Mouse (Mus musculus) cortical plate, adult 2 months (tissue): Measurements from ENCODE around the gene Sox6. TPM values are rescaled to one million over a fixed set of nuclear protein-coding genes. Genes with fewer than 3 reads are reported as not detected.

Source experiments
- H3K27ac ChIP-seq: fragments of 200-500 bp; 2 replicates; pipeline ENCODE4 v1.5.1; 2012; ENCODE audit warnings: low read length, control low read depth, inconsistent platforms; ENCODE audit not compliant: insufficient read depth
- H3K4me1 ChIP-seq: fragments of 200-500 bp; 2 replicates; pipeline ENCODE4 v1.6.1; 2011; ENCODE audit warnings: low read length; ENCODE audit not compliant: control insufficient read depth, insufficient read depth
- H3K4me3 ChIP-seq: fragments of 200-500 bp; 2 replicates; pipeline ENCODE4 v1.5.1; 2011; ENCODE audit warnings: mild to moderate bottlenecking, low read length, control low read depth; ENCODE audit not compliant: insufficient read depth
- CTCF ChIP-seq: fragments of 200-500 bp; IDR thresholded peaks from 2 replicates; pipeline ENCODE4 v1.5.1; 2011; ENCODE audit warnings: mild to moderate bottlenecking, control low read depth, low read length; ENCODE audit not compliant: insufficient read depth; ENCODE audit errors: extremely low read depth
- POLR2A ChIP-seq: fragments of 200-500 bp; IDR thresholded peaks from 2 replicates; pipeline ENCODE4 v1.6.1; 2011; ENCODE audit warnings: mild to moderate bottlenecking, low read length, control low read depth; ENCODE audit not compliant: insufficient read depth; ENCODE audit errors: extremely low read depth
- polyA plus RNA-seq: library from polyadenylated mRNA; depleted of rRNA; stranded (reverse); fragments of >200 nt; gene quantifications from 2 replicates; pipeline ENCODE4 v1.2.3, GENCODE M21; 2012

Gene Sox6
- polyA plus RNA-seq, 1 experiment = 9.8 TPM

GRCm38 (mm10) chr7:115500170-115500569, 538.4 kb downstream of the Sox6 start:
- no peak overlapping the region for H3K4me3 ChIP-seq
- no peak overlapping the region for H3K27ac ChIP-seq
- TF ChIP-seq CTCF (no peak), POLR2A (no peak)
- H3K4me1 ChIP-seq = no peaks in the 10 kb centered on the region

GRCm38 (mm10) chr7:115491721-115492120, 546.9 kb downstream of the Sox6 start:
- Histone ChIP-seq H3K27ac (no peak overlapping the region), H3K4me1 (no peaks in the 10 kb centered on the region), H3K4me3 (no peak overlapping the region)
- TF ChIP-seq CTCF = no peak
- TF ChIP-seq POLR2A = no peak

- Histone ChIP-seq H3K4me1 (no peaks in the 10 kb centered on the region), H3K4me3 (no peak overlapping the region), H3K27ac (no peak overlapping the region)
- TF ChIP-seq CTCF (no peak), POLR2A (no peak)
Measured at GRCm38 (mm10) chr7:115489608-115490007, 549.0 kb downstream of the Sox6 start.

DNA sequence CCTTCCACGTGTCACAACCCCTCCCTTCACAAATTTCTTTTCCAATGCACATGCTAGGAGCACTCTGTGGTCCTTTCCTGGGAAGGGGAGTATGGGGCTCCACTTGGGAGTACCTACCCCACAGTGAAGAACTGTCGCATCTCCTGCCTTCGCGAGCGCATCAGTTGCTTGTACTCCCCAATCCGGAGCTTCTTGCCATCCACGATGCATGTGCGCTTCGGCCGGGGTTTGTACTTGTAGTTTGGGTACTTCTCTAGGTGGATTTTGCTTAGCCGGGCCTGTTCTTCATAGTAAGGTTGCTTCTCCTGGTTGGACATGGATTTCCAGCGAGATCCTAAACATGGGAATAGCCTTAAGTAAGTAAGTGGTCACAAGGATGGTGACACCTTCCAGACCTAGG, 552.2 kb downstream of the Sox6 start:
- TF ChIP-seq CTCF = no peak
- no peak for TF ChIP-seq POLR2A
- no peaks in the 10 kb centered on the region for H3K4me1 ChIP-seq
- no peak overlapping the region for H3K4me3 ChIP-seq
- H3K27ac ChIP-seq = no peak overlapping the region

- no peaks in the 10 kb centered on the region for H3K4me1 ChIP-seq
- no peak overlapping the region for H3K27ac ChIP-seq
- TF ChIP-seq POLR2A (no peak), CTCF (no peak)
- no peak overlapping the region for H3K4me3 ChIP-seq
Measured at GRCm38 (mm10) chr7:115485664-115486409, 552.8 kb downstream of the Sox6 start.

GRCm38 (mm10) chr7:115477763-115478162, 560.8 kb downstream of the Sox6 start:
- Histone ChIP-seq H3K4me3 (no peak overlapping the region), H3K4me1 (no peaks in the 10 kb centered on the region), H3K27ac (no peak overlapping the region)
- TF ChIP-seq POLR2A (no peak), CTCF (no peak)

- no peak overlapping the region for H3K27ac ChIP-seq
- TF ChIP-seq POLR2A = no peak
- no peak for TF ChIP-seq CTCF
- no peaks in the 10 kb centered on the region for H3K4me1 ChIP-seq
- no peak overlapping the region for H3K4me3 ChIP-seq
Measured at GRCm38 (mm10) chr7:115476881-115477665, 561.5 kb downstream of the Sox6 start.

DNA sequence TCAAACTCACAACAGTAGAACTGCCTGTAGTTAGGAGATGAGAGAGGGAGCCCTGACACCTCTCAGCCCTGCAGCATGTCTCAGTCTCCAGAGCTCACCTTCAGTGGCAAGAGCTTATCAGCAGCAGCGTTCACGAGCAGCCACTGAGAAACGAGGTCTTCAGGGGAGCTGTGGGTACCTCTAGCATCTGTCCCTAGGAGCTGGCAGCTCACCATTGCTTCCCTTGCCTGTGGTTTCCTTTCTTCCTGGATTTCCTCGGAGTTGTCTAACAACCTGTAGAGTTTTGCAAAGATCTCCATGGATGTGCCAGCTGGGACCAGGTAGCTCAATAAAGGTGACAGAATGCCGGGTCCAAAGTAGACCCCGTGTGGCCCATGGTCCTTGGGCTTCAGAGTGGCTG, 563.4 kb downstream of the Sox6 start:
- H3K4me3 ChIP-seq = no peak overlapping the region
- no peak overlapping the region for H3K27ac ChIP-seq
- no peaks in the 10 kb centered on the region for H3K4me1 ChIP-seq
- no peak for TF ChIP-seq POLR2A
- TF ChIP-seq CTCF = no peak

DNA sequence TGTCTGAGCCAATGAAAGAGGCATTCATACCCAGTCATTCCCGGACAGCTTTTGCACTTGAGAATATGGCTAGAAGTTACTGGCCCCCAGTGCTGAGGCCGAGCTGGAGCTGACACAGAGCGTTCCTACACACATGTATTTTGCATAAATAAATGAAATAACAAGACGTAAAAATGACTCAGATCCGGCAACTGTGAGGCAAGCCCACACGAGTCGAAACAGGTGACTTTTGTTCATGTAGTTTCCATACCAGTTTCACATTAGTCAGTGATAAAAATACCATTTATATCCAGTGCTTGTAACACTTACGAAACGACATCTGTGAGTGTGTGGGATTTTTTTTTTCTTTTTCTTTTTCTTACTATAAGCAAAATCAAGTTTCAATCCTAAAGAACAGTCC, 564.5 kb downstream of the Sox6 start:
- Histone ChIP-seq H3K27ac (no peak overlapping the region), H3K4me3 (no peak overlapping the region), H3K4me1 (no peaks in the 10 kb centered on the region)
- no peak for TF ChIP-seq POLR2A
- no peak for TF ChIP-seq CTCF

DNA sequence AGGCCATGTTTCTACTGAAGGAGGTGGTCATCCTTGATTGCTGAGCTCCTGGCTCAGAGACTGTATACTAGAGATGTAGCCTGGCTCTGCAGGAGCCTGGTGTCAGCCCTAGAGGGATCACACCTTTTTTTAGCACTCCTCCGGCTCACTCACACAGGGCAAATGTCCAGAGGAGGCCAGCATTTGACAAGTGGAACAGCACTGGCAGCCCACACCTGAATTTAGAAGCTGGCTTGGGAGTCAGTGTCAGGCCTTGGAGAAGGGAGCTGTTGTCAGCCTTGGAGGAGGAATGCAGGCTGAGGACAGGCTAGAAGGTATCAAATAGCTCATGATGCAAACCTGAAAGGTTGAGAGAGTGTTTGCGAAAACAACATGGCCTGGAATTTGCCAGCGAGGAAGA, 565.7 kb downstream of the Sox6 start:
- TF ChIP-seq CTCF = no peak
- TF ChIP-seq POLR2A = no peak

More for the DNA sequence above, 565.7 kb downstream of the Sox6 start:
- H3K4me1 ChIP-seq = no peaks in the 10 kb centered on the region
- no peak overlapping the region for H3K27ac ChIP-seq
- no peak overlapping the region for H3K4me3 ChIP-seq
